Comparison of ENCODE assay signal across 8 mouse cellular contexts in the genomic region with DNA sequence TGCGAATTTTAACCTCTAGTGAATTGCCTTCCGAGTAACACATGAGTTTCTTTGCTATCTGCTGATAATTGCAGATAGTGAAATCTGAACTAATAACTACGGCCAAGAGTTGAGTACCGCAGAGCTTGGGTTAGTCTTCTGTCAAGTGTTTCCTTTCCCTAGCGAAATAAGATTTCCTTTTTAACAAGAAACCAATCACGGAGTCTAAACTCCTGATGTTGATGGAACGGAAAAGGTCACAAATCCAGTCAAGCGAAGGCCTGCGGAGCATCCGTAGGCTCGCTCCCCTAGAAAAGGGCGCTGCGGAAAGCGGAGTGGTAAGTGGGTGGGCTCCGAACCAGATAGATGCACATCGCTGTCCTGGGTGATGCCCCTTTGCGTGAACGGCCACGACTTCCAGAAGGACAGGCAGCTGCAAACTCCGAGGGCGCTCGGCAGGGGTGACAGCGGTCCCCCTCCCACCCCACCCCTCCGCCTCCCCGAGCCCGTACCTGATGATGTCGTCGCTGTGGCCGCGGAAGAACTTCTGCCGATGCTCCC. TPM values are rescaled to one million over a fixed set of nuclear protein-coding genes. Genes with fewer than 3 reads are reported as not detected.
A peak's percentile ranks its signal among the peaks of the same experiment; 100 is the strongest.
DNase-seq lines count a peak whose midpoint lies in the region; ATAC-seq and TF ChIP-seq lines count a peak whose summit lies in the region.

No protein-coding gene starts in this region.

- peaks cover 12% of the 10 kb centered on the region for H3K27me3 ChIP-seq in E14TG2a.4 (ENCODE audit: insufficient read depth, low read length)
- H3K27me3 ChIP-seq in embryonic facial prominence, embryonic 10.5 days (replicated peaks; ENCODE audit: low read depth, poor library complexity, severe bottlenecking) = peaks cover 21% of the 10 kb centered on the region
- H3K27me3 ChIP-seq in hindbrain, embryonic 16.5 days (replicated peaks; ENCODE audit: control insufficient read depth, insufficient read depth, low read length) = no peaks in the 10 kb centered on the region
- H3K27me3 ChIP-seq in lung, embryonic 15.5 days = peaks cover 20% of the 10 kb centered on the region

- H3K9me3 ChIP-seq in E14TG2a.4 (ENCODE audit: low read length) = no peaks in the 10 kb centered on the region
- no peaks in the 10 kb centered on the region for H3K9me3 ChIP-seq in embryonic facial prominence, embryonic 10.5 days
- H3K9me3 ChIP-seq in hindbrain, embryonic 16.5 days (ENCODE audit: control insufficient read depth, low read length) = no peaks in the 10 kb centered on the region
- H3K9me3 ChIP-seq in lung, embryonic 15.5 days = no peaks in the 10 kb centered on the region

- intact Hi-C loops in gastrocnemius, postnatal 36 days (cut with DNase I) = no loop called here

- peak overlapping the region; percentile 85 for H3K27ac ChIP-seq in embryonic facial prominence, embryonic 10.5 days (replicated peaks)
- H3K27ac ChIP-seq in hindbrain, embryonic 16.5 days (ENCODE audit: low read depth, low read length) = peak overlapping the region; percentile 83
- H3K27ac ChIP-seq in lung, embryonic 15.5 days = no peak overlapping the region

- peak; percentile 5 for DNase-seq in gastrocnemius, postnatal 10 days
- DNase-seq in gastrocnemius, postnatal 36 days = no peak
- DNase-seq in embryonic facial prominence, embryonic 10.5 days (ENCODE audit: low spot score) = peak; percentile 57
- DNase-seq in retina, embryonic 14.5 days (ENCODE audit: low spot score) = peak; percentile 65
- DNase-seq in cerebellum, adult 11-12 months = no peak

- ATAC-seq in hindbrain, embryonic 16.5 days = peak; percentile 40
- ATAC-seq in lung, embryonic 15.5 days (ENCODE audit: borderline replicate concordance, extremely low read depth, low FRiP score, low TSS enrichment) = no peak

- no peaks in the 10 kb centered on the region for H3K36me3 ChIP-seq in E14TG2a.4 (ENCODE audit: insufficient read depth, low read length)
- no peaks in the 10 kb centered on the region for H3K36me3 ChIP-seq in embryonic facial prominence, embryonic 10.5 days (replicated peaks)
- H3K36me3 ChIP-seq in hindbrain, embryonic 16.5 days (ENCODE audit: control insufficient read depth, insufficient read depth, low read length) = no peaks in the 10 kb centered on the region
- H3K36me3 ChIP-seq in lung, embryonic 15.5 days = no peaks in the 10 kb centered on the region

- H3K4me1 ChIP-seq in E14TG2a.4 (replicated peaks; ENCODE audit: low read depth, low read length) = peaks cover 12% of the 10 kb centered on the region; the same call in 1 of the 2 replicates
- H3K4me1 ChIP-seq in embryonic facial prominence, embryonic 10.5 days = peaks cover 6% of the 10 kb centered on the region; the same call in 1 of the 2 replicates
- H3K4me1 ChIP-seq in hindbrain, embryonic 16.5 days (ENCODE audit: control insufficient read depth, insufficient read depth, low read depth, low read length) = peaks cover 13% of the 10 kb centered on the region
- 0 out of 2 replicates have a peak, but pooled peaks cover 7% of the 10 kb centered on the region for H3K4me1 ChIP-seq in lung, embryonic 15.5 days

- TF ChIP-seq CTCF in E14TG2a.4 (conservative IDR thresholded peaks at IDR 0.05; ENCODE audit: low read length) = no peak

- H3K9ac ChIP-seq in hindbrain, embryonic 16.5 days (ENCODE audit: low read depth, low read length) = peak overlapping the region; percentile 80
- peak overlapping the region; percentile 43 for H3K9ac ChIP-seq in lung, embryonic 15.5 days

- H3K4me2 ChIP-seq in hindbrain, embryonic 16.5 days (ENCODE audit: low read length) = peak overlapping the region; percentile 73
- H3K4me2 ChIP-seq in lung, embryonic 15.5 days = peak overlapping the region; percentile 97

- H3K4me3 ChIP-seq in E14TG2a.4 (replicated peaks; ENCODE audit: low read length) = peak overlapping the region; percentile 91
- peak overlapping the region; percentile 75 for H3K4me3 ChIP-seq in embryonic facial prominence, embryonic 10.5 days
- H3K4me3 ChIP-seq in hindbrain, embryonic 16.5 days (ENCODE audit: low read length) = peak overlapping the region; percentile 90
- peak overlapping the region; percentile 78 for H3K4me3 ChIP-seq in lung, embryonic 15.5 days

- whole genome bisulfite sequencing in embryonic facial prominence, embryonic 10.5 days = 2% methylated on average over 31 of the region's 31 CpGs
- 1% methylated on average over 30 of the region's 31 CpGs for WGBS in hindbrain, embryonic 16.5 days
- 3% methylated on average over 31 of the region's 31 CpGs for WGBS in lung, embryonic 15.5 days

RNA-seq across cellular contexts. Expression of a gene that starts 0.9 kb away (rescaled TPM):
- total RNA-seq in gastrocnemius, postnatal 10 days (2021) = 1 to 10 TPM; 2.2 to 3.4 TPM
- 1 to 10 TPM; 1.8 to 2.2 TPM for total RNA-seq in gastrocnemius, postnatal 36 days (2021)
- polyA plus RNA-seq in embryonic facial prominence, embryonic 10.5 days (2016; fragmentation: Nextera tagmentation; extraction: Ambion mirVana) = 5.9 and 8.6 TPM in 2 replicates
- 18.6 and 19.5 TPM in 2 replicates for polyA plus RNA-seq in hindbrain, embryonic 16.5 days (2015; fragmentation: Nextera tagmentation; extraction: Ambion mirVana)
- polyA plus RNA-seq in lung, embryonic 15.5 days (2015; fragmentation: Nextera tagmentation; extraction: Ambion mirVana) = 2.5 and 3.6 TPM in 2 replicates

RNA-seq across cellular contexts. Expression of a gene that starts 20.0 kb away (rescaled TPM):
- total RNA-seq in gastrocnemius, postnatal 10 days (2021) = 10 to 100 TPM in 1 of 2 experiments, 1 to 10 TPM in 1; 9.4 to 17.2 TPM
- total RNA-seq in gastrocnemius, postnatal 36 days (2021) = 1 to 10 TPM; 4.9 to 5.5 TPM
- 31.4 and 31.9 TPM in 2 replicates for polyA plus RNA-seq in embryonic facial prominence, embryonic 10.5 days (2016; fragmentation: Nextera tagmentation; extraction: Ambion mirVana)
- 32.2 and 34.9 TPM in 2 replicates for polyA plus RNA-seq in hindbrain, embryonic 16.5 days (2015; fragmentation: Nextera tagmentation; extraction: Ambion mirVana)
- 31.7 and 35.5 TPM in 2 replicates for polyA plus RNA-seq in lung, embryonic 15.5 days (2015; fragmentation: Nextera tagmentation; extraction: Ambion mirVana)

Comparison
In these comparisons a context has a peak if more than half of its experiments do, and no peak if none do; other contexts are left out.
1. DNase-seq: peak in gastrocnemius, postnatal 10 days (single experiment), embryonic facial prominence, embryonic 10.5 days (single experiment) and retina, embryonic 14.5 days (single experiment); none in gastrocnemius, postnatal 36 days (0 of 2) and cerebellum, adult 11-12 months (single experiment).
2. Peak in every context shown above with its lines, with median percentiles within 50 percentile points of each other: H3K4me3 ChIP-seq.